Mouse (Mus musculus): ENCODE data around the gene Crybb2. TPM values are rescaled to one million over a fixed set of nuclear protein-coding genes. Genes with fewer than 3 reads are reported as not detected.

The Crybb2 gene
- polyA plus RNA-seq, 1 experiment from 2014 or later: not detected

GRCm38 (mm10) chr5:113095456-113095855 lies 25.5 kb upstream of the Crybb2 start:
- no peak overlapping the region for H3K27ac ChIP-seq (ENCODE audit: low read length)
- H3K9ac ChIP-seq (replicated peaks; ENCODE audit: low read length): no peak overlapping the region
- no peak overlapping the region for H3K4me3 ChIP-seq (ENCODE audit: low read length)
- peaks cover 14% of the 10 kb centered on the region for H3K4me1 ChIP-seq (ENCODE audit: insufficient read depth, low read length)
- H3K4me2 ChIP-seq (replicated peaks; ENCODE audit: low read depth, low read length): no peak overlapping the region
- H3K27me3 ChIP-seq (ENCODE audit: insufficient read depth, low read length): no peaks in the 10 kb centered on the region
- no peaks in the 10 kb centered on the region for H3K9me3 ChIP-seq (ENCODE audit: low read length)
- 85% methylated on average over 18 of the region's 18 CpGs for WGBS
- peaks cover 24% of the 10 kb centered on the region for H3K36me3 ChIP-seq (ENCODE audit: insufficient read depth, low read length)
- ATAC-seq (ENCODE audit: low FRiP score, low TSS enrichment): no peak

- H3K9me3 ChIP-seq (ENCODE audit: low read length): no peaks in the 10 kb centered on the region
- WGBS: 54% methylated on average over 7 of the region's 7 CpGs
- ATAC-seq (ENCODE audit: low FRiP score, low TSS enrichment): no peak
These were observed 22.5 kb upstream of the Crybb2 start for GRCm38 (mm10) chr5:113092406-113092805.

DNA sequence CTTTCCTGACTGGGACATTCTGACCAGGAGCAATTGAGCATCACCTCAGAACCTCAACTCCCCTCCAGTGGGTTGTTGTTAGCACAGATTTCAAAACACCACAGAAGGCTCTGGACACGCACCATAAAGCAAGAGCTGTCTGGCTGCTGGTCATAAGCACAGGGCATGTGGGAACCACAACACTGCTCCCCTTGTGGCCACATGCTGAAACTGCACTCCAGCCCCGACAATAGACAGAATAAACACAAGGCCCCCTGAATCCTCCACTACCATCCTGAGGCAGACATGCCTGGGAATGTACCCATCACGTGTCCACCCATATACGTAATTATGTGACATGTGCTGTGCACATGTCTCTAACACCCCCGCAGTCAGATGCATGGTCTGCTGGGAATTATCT lies 21.2 kb upstream of the Crybb2 start:
- peak; percentile 81 for ATAC-seq (ENCODE audit: low FRiP score, low TSS enrichment)
- Histone ChIP-seq H3K27ac (ENCODE audit: low read length) (no peak overlapping the region), H3K36me3 (ENCODE audit: insufficient read depth, low read length) (peaks cover 23% of the 10 kb centered on the region; the same call in 1 of the 2 replicates), H3K4me1 (ENCODE audit: insufficient read depth, low read length) (peaks cover 21% of the 10 kb centered on the region), H3K27me3 (ENCODE audit: insufficient read depth, low read length) (no peaks in the 10 kb centered on the region), H3K9ac (replicated peaks; ENCODE audit: low read length) (no peak overlapping the region), H3K4me3 (ENCODE audit: low read length) (no peak overlapping the region), H3K4me2 (replicated peaks; ENCODE audit: low read depth, low read length) (no peak overlapping the region), H3K9me3 (ENCODE audit: low read length) (no peaks in the 10 kb centered on the region)
- WGBS: 47% methylated on average over 5 of the region's 5 CpGs

More at GRCm38 (mm10) chr5:113092406-113092805, 22.5 kb upstream of the Crybb2 start:
- no peaks in the 10 kb centered on the region for H3K27me3 ChIP-seq (ENCODE audit: insufficient read depth, low read length)
- no peak overlapping the region for H3K4me3 ChIP-seq (ENCODE audit: low read length)
- H3K9ac ChIP-seq (replicated peaks; ENCODE audit: low read length): no peak overlapping the region
- H3K36me3 ChIP-seq (ENCODE audit: insufficient read depth, low read length): peaks cover 28% of the 10 kb centered on the region
- H3K27ac ChIP-seq (ENCODE audit: low read length): no peak overlapping the region
- H3K4me2 ChIP-seq (replicated peaks; ENCODE audit: low read depth, low read length): no peak overlapping the region
- peaks cover 17% of the 10 kb centered on the region for H3K4me1 ChIP-seq (ENCODE audit: insufficient read depth, low read length)

GRCm38 (mm10) chr5:113090750-113091149 lies 20.8 kb upstream of the Crybb2 start:
- 50% methylated on average over 11 of the region's 11 CpGs for WGBS
- H3K36me3 ChIP-seq (ENCODE audit: insufficient read depth, low read length): peaks cover 19% of the 10 kb centered on the region; the same call in 1 of the 2 replicates

GRCm38 (mm10) chr5:113090077-113090690 lies 20.3 kb upstream of the Crybb2 start:
- Histone ChIP-seq H3K4me1 (ENCODE audit: insufficient read depth, low read length) (peaks cover 21% of the 10 kb centered on the region), H3K27ac (ENCODE audit: low read length) (no peak overlapping the region), H3K4me3 (ENCODE audit: low read length) (no peak overlapping the region), H3K4me2 (replicated peaks; ENCODE audit: low read depth, low read length) (no peak overlapping the region), H3K9me3 (ENCODE audit: low read length) (no peaks in the 10 kb centered on the region), H3K9ac (replicated peaks; ENCODE audit: low read length) (no peak overlapping the region), H3K36me3 (ENCODE audit: insufficient read depth, low read length) (peaks cover 16% of the 10 kb centered on the region; the same call in 1 of the 2 replicates), H3K27me3 (ENCODE audit: insufficient read depth, low read length) (no peaks in the 10 kb centered on the region)
- ATAC-seq (ENCODE audit: low FRiP score, low TSS enrichment): no peak
- 69% methylated on average over 24 of the region's 24 CpGs for WGBS

More at GRCm38 (mm10) chr5:113090750-113091149, 20.8 kb upstream of the Crybb2 start:
- Histone ChIP-seq H3K4me2 (replicated peaks; ENCODE audit: low read depth, low read length) (no peak overlapping the region), H3K9me3 (ENCODE audit: low read length) (no peaks in the 10 kb centered on the region), H3K27ac (ENCODE audit: low read length) (no peak overlapping the region), H3K9ac (replicated peaks; ENCODE audit: low read length) (no peak overlapping the region), H3K4me1 (ENCODE audit: insufficient read depth, low read length) (peaks cover 21% of the 10 kb centered on the region), H3K27me3 (ENCODE audit: insufficient read depth, low read length) (no peaks in the 10 kb centered on the region), H3K4me3 (ENCODE audit: low read length) (no peak overlapping the region)
- no peak; the same call in 1 of the 2 replicates for ATAC-seq (ENCODE audit: low FRiP score, low TSS enrichment)

DNA sequence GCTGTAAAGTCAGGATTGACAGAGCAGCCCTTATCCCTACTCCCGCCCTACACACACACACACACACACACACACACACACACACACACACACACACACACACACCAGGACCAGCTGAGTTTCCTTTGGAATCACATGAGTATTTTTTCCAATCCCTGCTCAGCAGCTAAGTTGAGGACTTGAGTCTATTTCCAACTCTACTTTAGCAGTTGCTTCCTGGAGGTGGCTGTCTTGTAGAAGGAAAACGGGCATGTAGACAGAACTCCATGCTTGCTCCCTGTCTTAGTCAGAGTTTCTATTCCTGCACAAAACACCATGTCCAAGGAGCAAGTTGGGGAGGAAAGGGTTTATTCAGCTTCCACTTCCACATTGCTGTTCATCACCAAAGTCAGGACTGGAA lies 17.5 kb upstream of the Crybb2 start:
- peaks cover 11% of the 10 kb centered on the region; the same call in 1 of the 2 replicates for H3K36me3 ChIP-seq (ENCODE audit: insufficient read depth, low read length)
- no peak for ATAC-seq (ENCODE audit: low FRiP score, low TSS enrichment)
- H3K4me1 ChIP-seq (ENCODE audit: insufficient read depth, low read length): peaks cover 25% of the 10 kb centered on the region
- H3K9ac ChIP-seq (replicated peaks; ENCODE audit: low read length): no peak overlapping the region
- no peaks in the 10 kb centered on the region for H3K27me3 ChIP-seq (ENCODE audit: insufficient read depth, low read length)
- 87% methylated on average over 2 of the region's 2 CpGs for WGBS
- no peak overlapping the region for H3K27ac ChIP-seq (ENCODE audit: low read length)
- no peak overlapping the region for H3K4me2 ChIP-seq (replicated peaks; ENCODE audit: low read depth, low read length)
- no peak overlapping the region for H3K4me3 ChIP-seq (ENCODE audit: low read length)
- 0 out of 2 replicates have a peak, but pooled peaks cover 5% of the 10 kb centered on the region for H3K9me3 ChIP-seq (ENCODE audit: low read length)

- 52% methylated on average over 4 of the region's 4 CpGs for WGBS
- no peak for ATAC-seq (ENCODE audit: low FRiP score, low TSS enrichment)
- no peak overlapping the region for H3K27ac ChIP-seq (ENCODE audit: low read length)
These were observed 17.1 kb upstream of the Crybb2 start for GRCm38 (mm10) chr5:113086990-113087389.

DNA sequence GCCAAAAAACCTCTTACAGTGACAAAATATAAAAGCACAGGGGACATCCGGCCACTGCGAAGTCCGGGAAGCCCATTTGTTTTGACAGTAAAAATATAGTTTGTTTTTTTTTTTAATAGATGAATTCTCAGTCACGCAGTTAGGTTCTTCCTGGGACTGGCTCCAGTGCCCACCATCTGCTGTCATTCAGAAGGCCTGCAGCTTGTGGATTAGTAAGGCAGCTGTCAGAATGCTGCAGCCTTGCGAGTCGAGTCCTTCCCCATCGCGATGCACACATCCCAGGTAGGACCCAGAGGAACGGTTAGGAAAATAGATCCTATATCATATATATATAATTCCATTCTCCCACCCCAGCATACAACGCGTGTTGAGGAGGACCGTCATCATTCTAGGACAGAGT lies 16.5 kb upstream of the Crybb2 start:
- H3K9ac ChIP-seq (replicated peaks; ENCODE audit: low read length): no peak overlapping the region
- H3K27me3 ChIP-seq (ENCODE audit: insufficient read depth, low read length): no peaks in the 10 kb centered on the region
- no peak overlapping the region for H3K4me3 ChIP-seq (ENCODE audit: low read length)
- no peak overlapping the region for H3K27ac ChIP-seq (ENCODE audit: low read length)
- H3K4me2 ChIP-seq (replicated peaks; ENCODE audit: low read depth, low read length): no peak overlapping the region
- H3K36me3 ChIP-seq (ENCODE audit: insufficient read depth, low read length): peaks cover 6% of the 10 kb centered on the region; the same call in 1 of the 2 replicates
- WGBS: 63% methylated on average over 12 of the region's 12 CpGs
- no peak for ATAC-seq (ENCODE audit: low FRiP score, low TSS enrichment)
- 0 out of 2 replicates have a peak, but pooled peaks cover 5% of the 10 kb centered on the region for H3K9me3 ChIP-seq (ENCODE audit: low read length)
- H3K4me1 ChIP-seq (ENCODE audit: insufficient read depth, low read length): peaks cover 24% of the 10 kb centered on the region

More at GRCm38 (mm10) chr5:113086990-113087389, 17.1 kb upstream of the Crybb2 start:
- Histone ChIP-seq H3K4me1 (ENCODE audit: insufficient read depth, low read length) (peaks cover 27% of the 10 kb centered on the region), H3K36me3 (ENCODE audit: insufficient read depth, low read length) (peaks cover 11% of the 10 kb centered on the region; the same call in 1 of the 2 replicates), H3K9me3 (ENCODE audit: low read length) (0 out of 2 replicates have a peak, but pooled peaks cover 5% of the 10 kb centered on the region), H3K4me3 (ENCODE audit: low read length) (no peak overlapping the region), H3K9ac (replicated peaks; ENCODE audit: low read length) (no peak overlapping the region), H3K27me3 (ENCODE audit: insufficient read depth, low read length) (no peaks in the 10 kb centered on the region), H3K4me2 (replicated peaks; ENCODE audit: low read depth, low read length) (no peak overlapping the region)

GRCm38 (mm10) chr5:113085931-113086330 lies 16.0 kb upstream of the Crybb2 start:
- no peak overlapping the region for H3K9ac ChIP-seq (replicated peaks; ENCODE audit: low read length)
- H3K4me3 ChIP-seq (ENCODE audit: low read length): no peak overlapping the region
- 0 out of 2 replicates have a peak, but pooled peaks cover 5% of the 10 kb centered on the region for H3K9me3 ChIP-seq (ENCODE audit: low read length)
- ATAC-seq (ENCODE audit: low FRiP score, low TSS enrichment): no peak
- H3K4me1 ChIP-seq (ENCODE audit: insufficient read depth, low read length): peaks cover 22% of the 10 kb centered on the region
- WGBS: 67% methylated on average over 2 of the region's 2 CpGs
- H3K36me3 ChIP-seq (ENCODE audit: insufficient read depth, low read length): peaks cover 6% of the 10 kb centered on the region; the same call in 1 of the 2 replicates
- H3K27me3 ChIP-seq (ENCODE audit: insufficient read depth, low read length): no peaks in the 10 kb centered on the region
- H3K27ac ChIP-seq (ENCODE audit: low read length): no peak overlapping the region
- H3K4me2 ChIP-seq (replicated peaks; ENCODE audit: low read depth, low read length): no peak overlapping the region

DNA sequence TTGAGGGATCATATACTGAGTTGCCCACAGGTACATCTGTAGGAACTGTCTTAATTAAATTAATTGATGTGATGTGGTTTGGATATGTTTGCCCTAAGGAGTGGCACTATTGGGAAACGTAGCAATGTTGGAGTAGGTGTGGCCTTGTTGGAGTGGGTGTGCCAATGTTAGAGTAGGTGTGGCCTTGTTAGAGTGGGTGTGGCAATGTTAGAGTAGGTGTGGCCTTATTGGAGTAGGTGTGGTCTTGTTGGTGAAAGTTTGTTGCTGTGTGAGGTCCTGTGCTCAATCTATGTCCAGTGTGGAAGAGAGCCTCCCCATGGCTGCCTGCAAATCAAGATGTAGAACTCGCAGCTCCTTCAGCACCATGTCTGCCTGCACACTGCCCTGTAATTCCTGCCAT lies 14.4 kb upstream of the Crybb2 start:
- H3K27ac ChIP-seq (ENCODE audit: low read length): no peak overlapping the region
- H3K36me3 ChIP-seq (ENCODE audit: insufficient read depth, low read length): peaks cover under 1% of the 10 kb centered on the region; the same call in 1 of the 2 replicates
- H3K4me2 ChIP-seq (replicated peaks; ENCODE audit: low read depth, low read length): no peak overlapping the region
- H3K27me3 ChIP-seq (ENCODE audit: insufficient read depth, low read length): no peaks in the 10 kb centered on the region
- no peak for ATAC-seq (ENCODE audit: low FRiP score, low TSS enrichment)
- 0 out of 2 replicates have a peak, but pooled peaks cover 5% of the 10 kb centered on the region for H3K9me3 ChIP-seq (ENCODE audit: low read length)
- H3K4me3 ChIP-seq (ENCODE audit: low read length): no peak overlapping the region
- H3K4me1 ChIP-seq (ENCODE audit: insufficient read depth, low read length): peaks cover 15% of the 10 kb centered on the region
- H3K9ac ChIP-seq (replicated peaks; ENCODE audit: low read length): no peak overlapping the region
- 85% methylated on average over 2 of the region's 2 CpGs for WGBS
